In genomic region chr2:144692219-144692732, GRCm38 (mm10) we compare ENCODE assay signal across 11 mouse cellular contexts.
A peak's percentile ranks its signal among the peaks of the same experiment; 100 is the strongest.
DNase-seq lines count a peak whose midpoint lies in the region; ATAC-seq and TF ChIP-seq lines count a peak whose summit lies in the region.
"Had no signal": no experiment of that assay in that cellular context is flagged by ENCODE, and none has a peak within 500 bp of the region (broad histone marks: within the 10 kb centered on the region; RNA-seq: fewer than 3 reads in every experiment).

No protein-coding gene starts in this region.

- H3K36me3 ChIP-seq in forebrain, postnatal 0 days (ENCODE audit: insufficient read depth) = no peaks in the 10 kb centered on the region
- no peaks in the 10 kb centered on the region for H3K36me3 ChIP-seq in forebrain, embryonic 16.5 days (ENCODE audit: control insufficient read depth, insufficient read depth)
- no peaks in the 10 kb centered on the region for H3K36me3 ChIP-seq in liver, embryonic 11.5 days (ENCODE audit: control insufficient read depth, insufficient read depth, low read length)
- no peaks in the 10 kb centered on the region for H3K36me3 ChIP-seq in hindbrain, embryonic 10.5 days
- H3K36me3 ChIP-seq: embryonic facial prominence, embryonic 13.5 days had no signal

- 85% methylated on average over 8 of the region's 8 CpGs for WGBS in forebrain, postnatal 0 days
- WGBS in forebrain, embryonic 16.5 days = 79% methylated on average over 8 of the region's 8 CpGs
- 76% methylated on average over 8 of the region's 8 CpGs for WGBS in liver, embryonic 11.5 days
- WGBS in hindbrain, embryonic 10.5 days = 83% methylated on average over 8 of the region's 8 CpGs

- no peaks in the 10 kb centered on the region for H3K27me3 ChIP-seq in forebrain, postnatal 0 days (ENCODE audit: insufficient read depth, low read length)
- H3K27me3 ChIP-seq in forebrain, embryonic 16.5 days (replicated peaks; ENCODE audit: control insufficient read depth, insufficient read depth, low read length) = no peaks in the 10 kb centered on the region
- H3K27me3 ChIP-seq in liver, embryonic 11.5 days (replicated peaks; ENCODE audit: control insufficient read depth, insufficient read depth, low read length) = no peaks in the 10 kb centered on the region
- no peaks in the 10 kb centered on the region for H3K27me3 ChIP-seq in hindbrain, embryonic 10.5 days (ENCODE audit: insufficient read depth, poor library complexity, severe bottlenecking)
- H3K27me3 ChIP-seq: embryonic facial prominence, embryonic 13.5 days had no signal

- no peaks in the 10 kb centered on the region for H3K4me1 ChIP-seq in forebrain, postnatal 0 days (ENCODE audit: insufficient read depth)
- H3K4me1 ChIP-seq in forebrain, embryonic 16.5 days (replicated peaks; ENCODE audit: control insufficient read depth, insufficient read depth, low read length) = no peaks in the 10 kb centered on the region
- H3K4me1 ChIP-seq in liver, embryonic 11.5 days (replicated peaks; ENCODE audit: control insufficient read depth, insufficient read depth, low read length) = no peaks in the 10 kb centered on the region
- H3K4me1 ChIP-seq in hindbrain, embryonic 10.5 days (replicated peaks) = no peaks in the 10 kb centered on the region
- H3K4me1 ChIP-seq: embryonic facial prominence, embryonic 13.5 days had no signal

- H3K9ac ChIP-seq in forebrain, postnatal 0 days = no peak overlapping the region
- no peak overlapping the region for H3K9ac ChIP-seq in forebrain, embryonic 16.5 days (replicated peaks; ENCODE audit: low read depth, low read length)
- H3K9ac ChIP-seq in liver, embryonic 11.5 days (ENCODE audit: low read depth, low read length) = no peak overlapping the region
- H3K9ac ChIP-seq: embryonic facial prominence, embryonic 13.5 days had no signal

- H3K27ac ChIP-seq in forebrain, postnatal 0 days (ENCODE audit: low read depth, low read length) = no peak overlapping the region
- H3K27ac ChIP-seq in forebrain, embryonic 16.5 days (ENCODE audit: low read length) = no peak overlapping the region
- no peak overlapping the region for H3K27ac ChIP-seq in liver, embryonic 11.5 days (ENCODE audit: low read depth, low read length)
- H3K27ac ChIP-seq in hindbrain, embryonic 10.5 days = no peak overlapping the region
- H3K27ac ChIP-seq: embryonic facial prominence, embryonic 13.5 days had no signal

- no peak overlapping the region for H3K4me2 ChIP-seq in forebrain, postnatal 0 days (ENCODE audit: low read depth)
- no peak overlapping the region for H3K4me2 ChIP-seq in forebrain, embryonic 16.5 days (ENCODE audit: low read length)
- H3K4me2 ChIP-seq in liver, embryonic 11.5 days = no peak overlapping the region
- H3K4me2 ChIP-seq: embryonic facial prominence, embryonic 13.5 days had no signal

- H3K4me3 ChIP-seq in forebrain, postnatal 0 days (ENCODE audit: low read depth, low read length) = no peak overlapping the region
- no peak overlapping the region for H3K4me3 ChIP-seq in forebrain, embryonic 16.5 days (replicated peaks; ENCODE audit: low read length)
- no peak overlapping the region for H3K4me3 ChIP-seq in liver, embryonic 11.5 days (ENCODE audit: low read depth, low read length)
- H3K4me3 ChIP-seq in hindbrain, embryonic 10.5 days = no peak overlapping the region
- H3K4me3 ChIP-seq: embryonic facial prominence, embryonic 13.5 days had no signal

- DNase-seq in forebrain, postnatal 0 days = no peak
- no peak for DNase-seq in liver, embryonic 11.5 days (ENCODE audit: low spot score)
- DNase-seq in liver = no peak
- peak; percentile 69 for DNase-seq in ZHBTc4 (ENCODE audit: low read depth, low spot score)
- peak; percentile 26 for DNase-seq in lung, postnatal 36 days
- DNase-seq in hindbrain, embryonic 10.5 days (ENCODE audit: low spot score) = no peak
- DNase-seq in cerebellum, adult 9-10 months = no peak
- DNase-seq: heart, adult 18-20 months; layer of hippocampus, adult 9-11 months had no signal

- no peak for ATAC-seq in forebrain, postnatal 0 days
- ATAC-seq in forebrain, embryonic 16.5 days = no peak
- ATAC-seq in liver, embryonic 11.5 days (replicated peaks; ENCODE audit: low FRiP score) = peak; percentile 31; the same call in 1 of the 2 replicates

- H3K9me3 ChIP-seq in forebrain, postnatal 0 days (ENCODE audit: low read length) = no peaks in the 10 kb centered on the region
- H3K9me3 ChIP-seq in forebrain, embryonic 16.5 days (ENCODE audit: control insufficient read depth, low read length) = no peaks in the 10 kb centered on the region
- H3K9me3 ChIP-seq in liver, embryonic 11.5 days (ENCODE audit: control insufficient read depth, low read length) = no peaks in the 10 kb centered on the region
- H3K9me3 ChIP-seq in hindbrain, embryonic 10.5 days = no peaks in the 10 kb centered on the region
- H3K9me3 ChIP-seq: embryonic facial prominence, embryonic 13.5 days had no signal

- TF ChIP-seq CTCF in forebrain, postnatal 0 days (IDR thresholded peaks at IDR 0.05; ENCODE audit: low read depth) = 0 out of 2 replicates have a peak, but pooled peaks have one; percentile 14

Comparison
In these comparisons a context has a peak if more than half of its experiments do, and no peak if none do; other contexts are left out.
1. DNase-seq: peak in ZHBTc4 (single experiment) and lung, postnatal 36 days (single experiment); none in forebrain, postnatal 0 days (single experiment), liver, embryonic 11.5 days (single experiment), liver (single experiment), hindbrain, embryonic 10.5 days (single experiment) and cerebellum, adult 9-10 months (single experiment).